Comparison of ENCODE assay signal across 8 mouse cellular contexts in genomic region chr13:42049774-42050125, GRCm38 (mm10). TPM values are rescaled to one million over a fixed set of nuclear protein-coding genes. Genes with fewer than 3 reads are reported as not detected.
A peak's percentile ranks its signal among the peaks of the same experiment; 100 is the strongest.
DNase-seq lines count a peak whose midpoint lies in the region; ATAC-seq and TF ChIP-seq lines count a peak whose summit lies in the region.

No protein-coding gene starts in this region.

- H3K4me2 ChIP-seq in hindbrain, postnatal 0 days (ENCODE audit: low read depth, low read length): peak overlapping the region; percentile 93
- peak overlapping the region; percentile 94 for H3K4me2 ChIP-seq in midbrain, postnatal 0 days (ENCODE audit: low read depth, low read length, poor library complexity, severe bottlenecking)

- H3K27me3 ChIP-seq in liver, adult 2 months (ENCODE audit: control insufficient read depth, insufficient read depth, low read length): no peaks in the 10 kb centered on the region
- H3K27me3 ChIP-seq in hindbrain, postnatal 0 days (ENCODE audit: insufficient read depth, low read length): no peaks in the 10 kb centered on the region
- no peaks in the 10 kb centered on the region for H3K27me3 ChIP-seq in midbrain, postnatal 0 days (ENCODE audit: insufficient read depth, low read length)

- no peaks in the 10 kb centered on the region for H3K9me3 ChIP-seq in hindbrain, postnatal 0 days (ENCODE audit: low read length)
- no peaks in the 10 kb centered on the region for H3K9me3 ChIP-seq in midbrain, postnatal 0 days (ENCODE audit: low read length)

- H3K36me3 ChIP-seq in liver, adult 2 months (ENCODE audit: control insufficient read depth, insufficient read depth, low read length): no peaks in the 10 kb centered on the region
- no peaks in the 10 kb centered on the region for H3K36me3 ChIP-seq in hindbrain, postnatal 0 days (ENCODE audit: insufficient read depth, low read length)
- H3K36me3 ChIP-seq in midbrain, postnatal 0 days (ENCODE audit: insufficient read depth, low read length): no peaks in the 10 kb centered on the region

- DNase-seq in liver, adult 2 months (ENCODE audit: extremely low read depth, low read depth, low spot score): peak; percentile 62
- no peak for DNase-seq in liver
- peak; percentile 37 for DNase-seq in c-Kit-positive CD71-positive TER-119-positive erythroid progenitor cells, embryonic 14.5 days (ENCODE audit: low spot score)
- DNase-seq in hindbrain, postnatal 0 days (ENCODE audit: low spot score): no peak
- DNase-seq in midbrain, postnatal 0 days (ENCODE audit: low spot score): no peak
- DNase-seq in adrenal gland, postnatal 14 days: no peak
- no peak for DNase-seq in spleen, postnatal 10 days (ENCODE audit: low spot score in 2 of 2)

- H3K4me3 ChIP-seq in liver, adult 2 months (ENCODE audit: insufficient read depth, low read depth, low read length): peak overlapping the region; percentile 72
- H3K4me3 ChIP-seq in hindbrain, postnatal 0 days (ENCODE audit: low read length): peak overlapping the region; percentile 63
- H3K4me3 ChIP-seq in midbrain, postnatal 0 days (ENCODE audit: low read depth, low read length): peak overlapping the region; percentile 95

- no peak for TF ChIP-seq CTCF in liver, adult 2 months (IDR thresholded peaks at IDR 0.05; ENCODE audit: low read depth, low read length)
- no peak for TF ChIP-seq CTCF in hindbrain, postnatal 0 days (IDR thresholded peaks at IDR 0.05; ENCODE audit: low read depth)
- TF ChIP-seq CTCF in midbrain, postnatal 0 days (IDR thresholded peaks at IDR 0.05): no peak

- peak overlapping the region; percentile 82 for H3K27ac ChIP-seq in liver, adult 2 months (replicated peaks; ENCODE audit: insufficient read depth, low read depth, low read length)
- peak overlapping the region; percentile 72 for H3K27ac ChIP-seq in hindbrain, postnatal 0 days
- H3K27ac ChIP-seq in midbrain, postnatal 0 days (ENCODE audit: low read depth, low read length): peak overlapping the region; percentile 38; the same call in 1 of the 2 replicates

- ATAC-seq in hindbrain, postnatal 0 days: no peak
- ATAC-seq in midbrain, postnatal 0 days (ENCODE audit: low FRiP score): no peak
- ATAC-seq in inflammation-experienced regulatory T-cells, adult 6 months: no peak

- peak overlapping the region; percentile 74 for H3K9ac ChIP-seq in liver, adult 2 months (ENCODE audit: low read depth, low read length)
- H3K9ac ChIP-seq in hindbrain, postnatal 0 days (replicated peaks; ENCODE audit: low read length): peak overlapping the region; percentile 65
- peak overlapping the region; percentile 52 for H3K9ac ChIP-seq in midbrain, postnatal 0 days (replicated peaks; ENCODE audit: low read length, poor library complexity, severe bottlenecking)

- no peak for TF ChIP-seq POLR2A in liver, adult 2 months (IDR thresholded peaks at IDR 0.05; ENCODE audit: extremely low read depth, insufficient read depth, low read length)

- 0% methylated on average over 8 of the region's 8 CpGs for WGBS in liver, adult 2 months
- WGBS in hindbrain, postnatal 0 days: 2% methylated on average over 8 of the region's 8 CpGs
- WGBS in midbrain, postnatal 0 days: 2% methylated on average over 8 of the region's 8 CpGs

- H3K4me1 ChIP-seq in liver, adult 2 months (ENCODE audit: control insufficient read depth, insufficient read depth, low read length): peaks cover 6% of the 10 kb centered on the region
- no peaks in the 10 kb centered on the region; the same call in 1 of the 2 replicates for H3K4me1 ChIP-seq in hindbrain, postnatal 0 days (ENCODE audit: insufficient read depth, low read length)
- H3K4me1 ChIP-seq in midbrain, postnatal 0 days (ENCODE audit: insufficient read depth, low read length): peaks cover 3% of the 10 kb centered on the region; the same call in 1 of the 2 replicates

- H3K79me2 ChIP-seq in liver, adult 2 months (ENCODE audit: control insufficient read depth, insufficient read depth, low read length): no peaks in the 10 kb centered on the region

RNA-seq across cellular contexts. Expression of gene Hivep1, which starts 2.1 kb away (rescaled TPM):
- 3.5 and 5.1 TPM in 2 replicates for total RNA-seq in liver, adult 2 months (2014; rRNA removed)
- polyA plus RNA-seq in liver, adult 2 months (2012; rRNA removed): 7.0 and 9.0 TPM in 2 replicates
- total RNA-seq in hindbrain, postnatal 0 days (2014; rRNA removed): 36.9 and 41.5 TPM in 2 replicates
- polyA plus RNA-seq in hindbrain, postnatal 0 days (2015; fragmentation: Nextera tagmentation; extraction: Ambion mirVana): 20.1 and 20.3 TPM in 2 replicates
- 37.2 and 38.0 TPM in 2 replicates for total RNA-seq in midbrain, postnatal 0 days (2014; rRNA removed)
- 13.8 and 19.5 TPM in 2 replicates for polyA plus RNA-seq in midbrain, postnatal 0 days (2015; fragmentation: Nextera tagmentation; extraction: Ambion mirVana)
- total RNA-seq in adrenal gland, postnatal 14 days (2021): 27.1 and 29.1 TPM in 2 replicates
- 10 to 100 TPM; 10.7 to 17.4 (median 10.7) TPM for polyA plus RNA-seq in inflammation-experienced regulatory T-cells, adult 6 months (2017; shearing (Covaris generic))

Comparison
In these comparisons a context has a peak if more than half of its experiments do, and no peak if none do; other contexts are left out.
1. DNase-seq: peak in liver, adult 2 months (single experiment) and c-Kit-positive CD71-positive TER-119-positive erythroid progenitor cells, embryonic 14.5 days (single experiment); none in liver (single experiment), hindbrain, postnatal 0 days (single experiment), midbrain, postnatal 0 days (single experiment), adrenal gland, postnatal 14 days (single experiment) and spleen, postnatal 10 days (0 of 2).
2. Peak in every context shown above with its lines, with median percentiles within 50 percentile points of each other: H3K27ac ChIP-seq, H3K4me3 ChIP-seq and H3K9ac ChIP-seq.